Mouse (Mus musculus): Measurements from ENCODE around the gene Il33.

- TF ChIP-seq GATA1 (IDR thresholded peaks at IDR 0.05; ENCODE audit: low read length) (no peak), TAL1 (IDR thresholded peaks at IDR 0.05; ENCODE audit: low read length) (no peak)
Measured at GRCm38 (mm10) chr19:29905896-29906295, 19.0 kb upstream of the Il33 start.
